Mouse (Mus musculus): Measurements from ENCODE around the gene Atxn2. TPM values are rescaled to one million over a fixed set of nuclear protein-coding genes. Genes with fewer than 3 reads are reported as not detected.
A peak's percentile ranks its signal among the peaks of the same experiment; 100 is the strongest.

Atxn2 gene
- total RNA-seq, 1 experiment: 58.0 TPM

- Histone ChIP-seq H3K27ac (ENCODE audit: insufficient read depth, low read depth, low read length, poor library complexity, severe bottlenecking) (no peak overlapping the region), H3K4me1 (ENCODE audit: control insufficient read depth in 2 of 2, insufficient read depth in 2 of 2, low read length in 2 of 2, poor library complexity in 1 of 2) (no peaks in the 10 kb centered on the region), H3K9me3 (ENCODE audit: control insufficient read depth, insufficient read depth, low read depth, low read length) (no peaks in the 10 kb centered on the region), H3K4me3 (ENCODE audit: insufficient read depth in 1 of 2, low read depth in 1 of 2, low read length in 2 of 2, poor library complexity in 1 of 2, severe bottlenecking in 1 of 2) (no peak overlapping the region), H3K36me3 (ENCODE audit: control insufficient read depth, insufficient read depth, low read length, poor library complexity, severe bottlenecking) (peaks cover 15% of the 10 kb centered on the region), H3K9ac (ENCODE audit: insufficient read depth, low read depth, low read length, poor library complexity, severe bottlenecking) (no peak overlapping the region)
- TF ChIP-seq MAFK (IDR thresholded peaks at IDR 0.05; ENCODE audit: insufficient read depth, low read depth, low read length) (no peak), CHD2 (IDR thresholded peaks at IDR 0.05; ENCODE audit: low read depth, low read length) (no peak), HCFC1 (IDR thresholded peaks at IDR 0.05; ENCODE audit: borderline replicate concordance, insufficient read depth, low read length) (no peak), ZC3H11A (IDR thresholded peaks at IDR 0.05; ENCODE audit: borderline replicate concordance, low read depth, low read length) (no peak), ZNF384 (IDR thresholded peaks at IDR 0.05; ENCODE audit: low read depth, low read length) (no peak)
- in situ Hi-C loops (cut with MboI; ENCODE audit: low sequenced_read_pairs in 2 of 2, unreplicated experiment in 2 of 2): no loop called here
- DNase-seq (ENCODE audit: low read depth, low spot score): no peak
Observed at GRCm38 (mm10) chr5:121824121-121824520, 113.0 kb downstream of the Atxn2 start.

GRCm38 (mm10) chr5:121825606-121826005, 114.5 kb downstream of the Atxn2 start:
- in situ Hi-C loops (cut with MboI; ENCODE audit: low sequenced_read_pairs in 2 of 2, unreplicated experiment in 2 of 2): no loop called here
- peaks cover 10% of the 10 kb centered on the region; the same call in 1 of the 2 replicates for H3K36me3 ChIP-seq (ENCODE audit: control insufficient read depth, insufficient read depth, low read length, poor library complexity, severe bottlenecking)
- peaks cover 0 to 4% of the 10 kb centered on the region in 2 experiments; a peak in 1 of 4 replicates for H3K4me1 ChIP-seq (ENCODE audit: control insufficient read depth in 2 of 2, insufficient read depth in 2 of 2, low read length in 2 of 2, poor library complexity in 1 of 2)
- TF ChIP-seq HCFC1 (IDR thresholded peaks at IDR 0.05; ENCODE audit: borderline replicate concordance, insufficient read depth, low read length): no peak
- no peak for TF ChIP-seq MAFK (IDR thresholded peaks at IDR 0.05; ENCODE audit: insufficient read depth, low read depth, low read length)
- no peak for TF ChIP-seq CHD2 (IDR thresholded peaks at IDR 0.05; ENCODE audit: low read depth, low read length)
- TF ChIP-seq ZC3H11A (IDR thresholded peaks at IDR 0.05; ENCODE audit: borderline replicate concordance, low read depth, low read length): no peak
- TF ChIP-seq ZNF384 (IDR thresholded peaks at IDR 0.05; ENCODE audit: low read depth, low read length): no peak
- H3K9me3 ChIP-seq (ENCODE audit: control insufficient read depth, insufficient read depth, low read depth, low read length): no peaks in the 10 kb centered on the region
- no peak overlapping the region for H3K4me3 ChIP-seq (ENCODE audit: insufficient read depth in 1 of 2, low read depth in 1 of 2, low read length in 2 of 2, poor library complexity in 1 of 2, severe bottlenecking in 1 of 2)
- DNase-seq (ENCODE audit: low read depth, low spot score): no peak
- no peak overlapping the region for H3K27ac ChIP-seq (ENCODE audit: insufficient read depth, low read depth, low read length, poor library complexity, severe bottlenecking)
- H3K9ac ChIP-seq (ENCODE audit: insufficient read depth, low read depth, low read length, poor library complexity, severe bottlenecking): no peak overlapping the region

- TF ChIP-seq HCFC1 (IDR thresholded peaks at IDR 0.05; ENCODE audit: borderline replicate concordance, insufficient read depth, low read length) (no peak), MAFK (IDR thresholded peaks at IDR 0.05; ENCODE audit: insufficient read depth, low read depth, low read length) (peak; percentile 67; the same call in 1 of the 2 replicates)
- no peak overlapping the region for H3K9ac ChIP-seq (ENCODE audit: insufficient read depth, low read depth, low read length, poor library complexity, severe bottlenecking)
- no peak overlapping the region for H3K27ac ChIP-seq (ENCODE audit: insufficient read depth, low read depth, low read length, poor library complexity, severe bottlenecking)
- H3K4me1 ChIP-seq (ENCODE audit: control insufficient read depth in 2 of 2, insufficient read depth in 2 of 2, low read length in 2 of 2, poor library complexity in 1 of 2): peaks cover 0 to 4% of the 10 kb centered on the region in 2 experiments; a peak in 1 of 4 replicates
- peaks cover 10% of the 10 kb centered on the region; the same call in 1 of the 2 replicates for H3K36me3 ChIP-seq (ENCODE audit: control insufficient read depth, insufficient read depth, low read length, poor library complexity, severe bottlenecking)
- no peak for DNase-seq (ENCODE audit: low read depth, low spot score)
- peak overlapping the region in 1 of 2 experiments; percentile 63; a peak in 1 of 4 replicates for H3K4me3 ChIP-seq (ENCODE audit: insufficient read depth in 1 of 2, low read depth in 1 of 2, low read length in 2 of 2, poor library complexity in 1 of 2, severe bottlenecking in 1 of 2)
- in situ Hi-C loops (cut with MboI; ENCODE audit: low sequenced_read_pairs in 2 of 2, unreplicated experiment in 2 of 2): no loop called here
- H3K9me3 ChIP-seq (ENCODE audit: control insufficient read depth, insufficient read depth, low read depth, low read length): no peaks in the 10 kb centered on the region
Observed at GRCm38 (mm10) chr5:121827876-121828275, 116.7 kb downstream of the Atxn2 start.

GRCm38 (mm10) chr5:121828491-121829432, 117.6 kb downstream of the Atxn2 start:
- H3K9me3 ChIP-seq (ENCODE audit: control insufficient read depth, insufficient read depth, low read depth, low read length): no peaks in the 10 kb centered on the region
- H3K4me1 ChIP-seq (ENCODE audit: control insufficient read depth in 2 of 2, insufficient read depth in 2 of 2, low read length in 2 of 2, poor library complexity in 1 of 2): peaks cover 0 to 9% of the 10 kb centered on the region in 2 experiments; a peak in 1 of 4 replicates
- H3K27ac ChIP-seq (ENCODE audit: insufficient read depth, low read depth, low read length, poor library complexity, severe bottlenecking): no peak overlapping the region
- H3K9ac ChIP-seq (ENCODE audit: insufficient read depth, low read depth, low read length, poor library complexity, severe bottlenecking): peak overlapping the region; percentile 38
- H3K4me3 ChIP-seq (ENCODE audit: insufficient read depth in 1 of 2, low read depth in 1 of 2, low read length in 2 of 2, poor library complexity in 1 of 2, severe bottlenecking in 1 of 2): peak overlapping the region; percentile 63 to 69
- peaks cover 10% of the 10 kb centered on the region; the same call in 1 of the 2 replicates for H3K36me3 ChIP-seq (ENCODE audit: control insufficient read depth, insufficient read depth, low read length, poor library complexity, severe bottlenecking)
- DNase-seq (ENCODE audit: low read depth, low spot score): no peak
- TF ChIP-seq CHD2 (IDR thresholded peaks at IDR 0.05; ENCODE audit: low read depth, low read length) (no peak), MAFK (IDR thresholded peaks at IDR 0.05; ENCODE audit: insufficient read depth, low read depth, low read length) (no peak), HCFC1 (IDR thresholded peaks at IDR 0.05; ENCODE audit: borderline replicate concordance, insufficient read depth, low read length) (peak; percentile 45; the same call in 1 of the 2 replicates)
- in situ Hi-C loops (cut with MboI; ENCODE audit: low sequenced_read_pairs in 2 of 2, unreplicated experiment in 2 of 2): no loop called here
